Mouse (Mus musculus) thymus, postnatal 4 days (tissue): Measurements from ENCODE around the gene Pcp2.

Experiments
- DNase-seq: peaks from one replicate; pipeline ENCODE4 v3.0.0; 2021

Gene Pcp2

GRCm38 (mm10) chr8:3625445-3625844 is at the start of gene Pcp2:
Gene Pcp2 (minus strand): TSS chr8:3625545.
- no peak for DNase-seq

DNA sequence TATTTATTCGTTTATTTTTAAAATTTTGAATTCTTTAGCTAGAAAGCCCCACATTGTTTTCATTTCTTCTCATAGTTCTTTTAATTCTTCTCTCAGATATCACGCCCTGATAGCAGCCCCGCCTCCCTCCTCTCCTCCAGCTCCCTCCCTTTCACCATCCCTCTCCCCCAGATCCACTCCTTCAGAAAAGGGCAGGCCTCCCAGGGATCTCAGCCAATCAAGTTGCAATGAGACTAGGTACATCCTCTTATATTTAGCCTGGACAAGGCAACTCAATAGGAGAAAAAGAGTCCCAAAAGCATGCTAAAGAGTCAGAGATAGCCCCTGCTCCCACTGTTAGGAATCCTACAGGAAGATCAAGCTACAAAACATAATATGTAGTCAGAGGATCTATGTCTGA is 49.3 kb upstream of the Pcp2 start:
- DNase-seq = no peak

DNA sequence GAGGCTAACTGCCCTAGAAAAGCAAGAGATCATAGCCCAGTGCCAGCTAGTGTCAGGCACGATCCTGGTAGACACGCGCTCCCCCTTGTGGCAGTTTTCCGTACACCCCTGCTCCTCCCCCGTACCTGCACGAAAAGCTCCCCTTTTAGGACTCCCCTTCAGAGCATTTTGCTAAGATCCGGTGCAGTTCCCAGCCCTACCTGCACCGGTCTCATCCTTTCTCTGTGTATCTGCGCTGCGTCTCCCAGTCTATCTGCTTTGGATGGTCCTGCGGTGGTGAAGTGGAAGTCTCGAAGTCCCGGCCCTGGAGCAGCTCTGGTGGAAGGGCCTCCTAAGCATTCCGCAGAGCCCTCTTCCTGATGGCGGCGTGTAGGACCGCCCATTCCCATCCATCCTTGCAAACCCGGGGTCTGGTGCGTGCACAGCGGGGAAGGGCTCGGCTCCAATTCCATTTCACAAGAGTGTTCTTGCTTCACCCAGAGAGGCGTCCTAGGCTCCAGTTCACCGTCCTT is 46.7 kb upstream of the Pcp2 start, which contains the start of gene Fcor:
Gene Fcor (minus strand): TSS at position 383 of the 512 bp plus-strand sequence.
- DNase-seq = peak; percentile 96

- DNase-seq = no peak
These were observed 45.0 kb upstream of the Pcp2 start for GRCm38 (mm10) chr8:3670388-3670787.

DNA sequence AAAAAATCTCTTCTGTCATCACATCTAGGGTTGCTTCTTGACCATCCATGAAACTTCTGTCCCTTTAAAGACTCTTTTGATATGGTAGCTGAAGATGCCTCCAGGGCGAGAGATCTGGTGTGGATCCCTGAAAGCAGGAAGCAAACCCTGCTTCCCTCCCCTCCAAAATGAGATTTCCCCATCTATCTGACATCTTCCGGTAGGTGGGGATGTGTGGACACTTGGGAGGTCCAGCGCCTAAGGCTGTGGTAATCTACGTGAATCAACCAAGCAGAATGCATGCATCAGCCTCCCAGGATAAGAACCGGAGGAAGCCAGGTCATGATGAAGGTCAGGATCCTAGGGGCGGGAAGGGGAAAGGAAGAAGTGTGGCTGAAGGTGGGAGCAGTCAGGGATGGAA is 40.2 kb upstream of the Pcp2 start, which contains the start of gene Mcemp1:
Gene Mcemp1 (plus strand): TSS at position 248 of the 400 bp plus-strand sequence.
- DNase-seq = no peak

GRCm38 (mm10) chr8:3664405-3664804 is 39.1 kb upstream of the Pcp2 start:
- no peak for DNase-seq

DNA sequence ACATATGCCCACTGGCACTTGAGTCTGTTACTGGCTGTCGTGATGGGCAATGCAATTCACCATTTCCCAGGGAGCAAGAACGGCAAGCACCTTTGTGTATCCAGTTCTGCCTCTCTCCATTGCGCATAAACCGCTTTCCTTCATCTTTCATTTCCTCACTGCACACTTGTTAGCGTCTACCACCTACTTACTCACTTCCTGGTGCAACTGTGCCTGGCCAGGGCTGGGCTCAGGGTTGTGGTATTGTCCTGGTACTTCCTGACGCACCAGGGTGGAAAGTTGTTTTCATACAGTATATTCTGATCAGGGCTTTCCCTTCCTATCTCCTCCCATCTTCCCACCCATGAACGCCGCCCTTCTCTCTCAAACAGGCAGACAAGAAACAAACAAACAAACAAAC is 35.5 kb upstream of the Pcp2 start:
- no peak for DNase-seq

DNA sequence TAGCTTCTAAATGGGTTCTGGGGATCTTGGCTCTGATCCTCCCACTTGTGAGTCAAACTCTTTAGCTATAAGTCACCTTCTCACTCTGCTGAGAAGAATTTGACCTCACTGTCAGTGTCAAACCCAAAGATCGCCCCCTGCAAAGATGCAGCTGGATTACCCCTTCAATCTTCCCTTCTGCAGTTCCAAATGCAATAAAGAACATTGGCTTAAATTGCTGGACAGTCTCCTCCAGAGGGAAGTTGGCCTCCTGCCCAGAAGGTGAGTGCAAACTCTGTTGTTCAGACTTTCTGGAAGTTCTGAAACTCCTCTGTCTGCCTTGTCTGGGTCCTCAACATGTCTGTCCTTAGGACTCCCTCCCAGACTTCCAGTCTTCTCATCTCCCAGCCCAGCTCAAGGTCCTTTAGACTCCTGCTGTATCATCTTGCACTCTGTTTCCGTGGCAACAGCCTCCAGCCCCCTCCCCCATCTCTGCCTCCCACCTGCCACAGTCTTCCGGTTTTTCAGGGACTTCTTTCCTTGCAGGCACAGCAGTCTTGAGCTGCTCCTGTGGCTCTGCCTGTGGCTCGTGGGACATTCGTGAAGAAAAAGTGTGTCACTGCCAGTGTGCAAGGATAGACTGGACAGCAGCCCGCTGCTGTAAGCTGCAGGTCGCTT is 31.5 kb upstream of the Pcp2 start:
- DNase-seq = no peak

GRCm38 (mm10) chr8:3655526-3655925 is 30.2 kb upstream of the Pcp2 start, which contains the start of gene Retn:
Gene Retn (plus strand): TSS chr8:3655770.
- no peak for DNase-seq

DNA sequence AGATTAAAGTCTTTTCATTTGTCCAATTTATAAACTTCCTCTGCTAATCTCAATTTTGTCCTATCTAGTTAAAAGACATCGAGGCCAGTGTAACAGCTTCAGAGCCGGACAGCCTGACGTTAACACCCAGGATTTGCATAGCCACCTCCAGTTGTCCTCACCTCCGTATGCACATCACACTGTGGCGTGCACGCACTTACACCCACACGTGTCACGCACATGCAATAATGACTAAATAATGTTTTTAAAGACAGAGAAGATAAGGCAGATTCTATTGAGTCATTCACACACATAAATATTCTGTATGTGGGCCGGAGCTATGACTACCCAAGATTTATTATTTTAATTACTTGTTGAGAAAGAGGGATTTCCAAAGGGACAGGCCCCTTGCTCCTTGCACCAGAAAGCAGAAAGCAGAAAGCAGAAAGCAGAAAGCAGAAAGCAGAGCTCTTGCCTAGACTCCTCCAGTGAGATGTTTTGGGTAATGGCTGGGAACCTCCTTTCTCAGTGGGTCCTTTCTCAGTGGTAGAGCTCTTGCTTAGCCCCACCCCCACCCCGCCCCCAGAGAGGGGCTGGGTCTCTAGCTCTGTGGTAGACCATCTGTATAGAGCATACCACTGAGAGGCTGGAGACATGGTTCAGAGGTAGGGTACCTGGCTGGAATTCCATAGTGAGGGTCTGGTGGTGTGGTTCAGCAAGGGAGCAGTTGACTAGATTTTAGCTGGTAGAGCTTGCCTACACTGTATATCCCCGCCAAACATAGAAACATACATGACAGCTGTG is 29.6 kb upstream of the Pcp2 start:
- no peak for DNase-seq

DNA sequence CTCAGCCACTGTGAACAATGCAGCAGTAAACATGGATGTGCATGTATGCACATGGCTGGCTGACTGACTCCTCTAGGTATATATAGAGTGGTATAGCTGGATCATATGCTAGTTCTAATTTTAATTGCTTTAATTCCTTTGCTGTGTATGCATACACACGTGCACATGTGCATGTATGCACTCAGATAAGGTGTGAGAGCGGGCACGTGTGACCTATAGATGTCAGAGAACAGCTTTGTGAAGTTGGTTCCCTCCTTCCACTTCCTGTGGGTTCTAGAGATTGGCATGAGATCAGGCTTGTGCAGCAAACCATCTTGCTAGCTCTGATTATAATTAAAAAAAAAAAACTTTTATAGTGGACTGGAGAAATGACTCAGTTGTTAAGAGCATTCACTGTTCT is 27.5 kb upstream of the Pcp2 start:
- no peak for DNase-seq

- DNase-seq = no peak
These were observed 23.6 kb upstream of the Pcp2 start for GRCm38 (mm10) chr8:3648990-3649389.

GRCm38 (mm10) chr8:3648268-3648667 is 22.9 kb upstream of the Pcp2 start:
- DNase-seq = no peak

DNA sequence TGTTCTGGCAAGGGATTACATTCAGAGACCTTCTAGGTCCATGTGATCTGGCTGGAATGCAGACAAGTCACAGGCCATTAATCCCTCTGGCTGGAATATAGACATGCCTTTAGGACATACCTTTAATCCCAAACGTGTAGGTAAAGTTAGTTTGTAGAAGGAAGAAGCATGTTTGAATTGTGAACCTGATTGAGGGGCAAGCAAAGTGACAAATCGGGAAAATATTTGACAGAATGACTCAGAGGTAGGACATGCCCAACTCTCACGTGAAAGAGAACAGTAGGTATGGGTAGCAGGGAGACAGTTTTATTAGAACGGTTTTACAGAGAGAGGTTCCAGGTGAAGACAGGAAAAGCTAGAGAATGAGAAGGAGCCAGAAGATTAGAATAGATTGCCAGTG is 22.2 kb upstream of the Pcp2 start:
- DNase-seq = no peak

- no peak for DNase-seq
These were observed 21.6 kb upstream of the Pcp2 start for GRCm38 (mm10) chr8:3646824-3647531.

- DNase-seq = peak; percentile 71
These were observed 20.5 kb upstream of the Pcp2 start for GRCm38 (mm10) chr8:3645804-3646203.

DNA sequence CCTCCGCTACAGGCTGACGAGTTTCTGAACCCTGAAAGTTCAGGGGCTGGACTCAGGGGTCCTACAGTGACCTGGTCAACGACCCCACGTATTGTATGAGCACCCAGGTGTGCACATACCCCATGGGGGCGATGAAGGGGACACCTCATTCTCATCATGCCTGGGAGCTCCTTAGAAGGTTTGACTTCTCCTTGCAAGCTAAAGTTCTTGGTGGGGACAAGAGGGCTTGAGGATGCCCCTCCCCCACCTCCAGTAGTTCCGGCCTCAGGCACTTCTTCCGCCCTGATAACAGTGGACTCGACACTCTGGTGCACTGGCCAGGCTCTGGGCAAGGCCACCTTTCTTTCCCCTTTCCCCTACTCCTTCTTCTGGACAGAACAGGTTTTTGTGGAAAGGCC is 6.1 kb upstream of the Pcp2 start:
- DNase-seq = peak; percentile 40

- DNase-seq = peak; percentile 93
These were observed 5.5 kb upstream of the Pcp2 start, which contains the start of gene Stxbp2 for GRCm38 (mm10) chr8:3630647-3631477. Gene Stxbp2 (plus strand): TSS chr8:3630955.

DNA sequence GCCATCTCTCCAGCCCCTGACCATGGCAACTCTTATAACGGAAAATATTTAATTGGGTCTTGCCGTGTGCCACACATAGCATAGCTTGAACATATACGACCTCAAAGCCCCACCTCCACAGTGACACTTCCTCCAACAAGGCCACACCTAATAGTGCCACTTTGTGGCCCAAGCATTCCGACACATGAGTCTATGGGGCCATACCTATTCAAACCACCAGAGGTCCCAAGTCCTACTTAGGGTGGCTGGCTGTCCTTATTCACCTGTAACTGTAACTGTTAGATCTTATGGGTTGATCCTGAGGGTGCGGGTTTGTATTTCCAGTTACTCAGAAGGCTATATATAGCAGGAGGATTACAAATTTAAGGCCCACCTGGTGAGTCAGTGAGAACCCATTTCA is 2.7 kb upstream of the Pcp2 start:
- peak; percentile 55 for DNase-seq

DNA sequence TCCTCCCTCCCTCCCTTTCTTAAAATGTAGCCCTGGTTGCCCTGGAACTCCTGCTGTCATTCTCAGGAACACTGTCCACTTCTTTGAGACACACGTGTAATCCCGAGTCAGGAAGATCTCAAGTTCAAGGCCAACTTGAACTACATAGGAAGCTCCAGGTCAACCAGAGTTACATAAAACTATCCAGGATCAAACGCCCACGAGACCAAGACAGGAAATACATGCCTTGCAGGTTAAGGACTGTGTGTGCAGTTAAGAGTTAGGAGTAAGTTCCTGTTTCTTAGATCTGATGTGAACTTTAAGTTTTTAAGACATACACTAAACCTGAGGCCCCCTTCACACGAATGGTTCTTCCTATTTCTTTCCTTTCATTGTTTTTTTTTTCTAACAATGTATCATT is 1.6 kb upstream of the Pcp2 start:
- DNase-seq = no peak

DNA sequence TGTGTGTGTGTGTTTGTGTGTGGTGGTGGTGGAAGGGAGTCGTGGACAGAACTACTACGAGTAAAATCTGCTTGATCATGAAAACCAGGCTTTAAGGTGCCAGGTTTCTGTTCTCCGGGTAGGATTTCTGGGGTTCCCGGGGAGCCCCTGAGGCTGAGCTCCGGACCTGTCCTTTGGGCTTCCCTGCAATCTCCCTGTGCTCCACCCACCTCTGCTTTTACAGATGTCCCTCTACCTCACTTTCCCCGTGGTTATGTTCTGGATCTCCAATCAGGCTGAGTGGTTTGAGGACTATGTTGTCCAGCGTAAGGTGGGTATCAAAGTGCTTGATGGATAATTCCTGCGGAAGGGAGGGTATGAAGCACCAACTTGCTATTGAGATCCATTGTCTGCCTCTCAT is 3.2 kb downstream of the Pcp2 start:
- DNase-seq = no peak

- peak; percentile 96 for DNase-seq
These were observed 4.0 kb downstream of the Pcp2 start, which contains the start of the genes Xab2 and Pet100 for GRCm38 (mm10) chr8:3621199-3621970. Gene Xab2 (minus strand): TSS chr8:3621316. Gene Pet100 (plus strand): TSS chr8:3621548.
